Mouse (Mus musculus): ENCODE measurements around the gene Angpt4. TPM values are rescaled to one million over a fixed set of nuclear protein-coding genes. Genes with fewer than 3 reads are reported as not detected.

Angpt4 gene
- polyA plus RNA-seq, 1 experiment from 2014 or later: 0.14 TPM

DNA sequence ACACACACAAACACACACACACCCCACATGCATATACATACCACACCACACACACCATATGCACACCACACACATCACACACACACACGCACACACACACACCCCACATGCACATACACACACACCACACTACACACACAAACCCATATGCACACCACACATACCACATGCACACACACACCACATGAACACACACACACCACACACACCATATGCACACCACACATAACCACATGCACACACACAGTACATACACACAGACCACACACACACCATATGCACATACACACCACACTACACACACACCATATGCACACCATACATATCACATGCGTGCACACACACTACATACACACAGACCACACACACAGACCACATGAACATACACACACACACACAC is 36.6 kb downstream of the Angpt4 start:
- H3K4me1 ChIP-seq: no peaks in the 10 kb centered on the region

GRCm38 (mm10) chr2:151948311-151948710 is 37.3 kb downstream of the Angpt4 start:
- Histone ChIP-seq H3K9me3 (replicated peaks) (no peaks in the 10 kb centered on the region), H3K4me1 (no peaks in the 10 kb centered on the region), H3K36me3 (no peaks in the 10 kb centered on the region), H3K27ac (no peak overlapping the region), H3K4me2 (replicated peaks) (no peak overlapping the region), H3K4me3 (no peak overlapping the region), H3K9ac (no peak overlapping the region), H3K27me3 (0 out of 2 replicates have a peak, but pooled peaks cover 3% of the 10 kb centered on the region)
- no peak for ATAC-seq (ENCODE audit: low FRiP score)
- 83% methylated on average over 7 of the region's 7 CpGs for WGBS

More for the DNA sequence above, 36.6 kb downstream of the Angpt4 start:
- no peak for ATAC-seq (ENCODE audit: low FRiP score)
- no peak overlapping the region; the same call in 1 of the 2 replicates for H3K9ac ChIP-seq
- no peak overlapping the region for H3K27ac ChIP-seq
- no peak overlapping the region for H3K4me2 ChIP-seq (replicated peaks)
- 91% methylated on average over 2 of the region's 2 CpGs for WGBS
- 0 out of 2 replicates have a peak, but pooled peaks cover 3% of the 10 kb centered on the region for H3K27me3 ChIP-seq
- H3K9me3 ChIP-seq (replicated peaks): no peaks in the 10 kb centered on the region
- no peak overlapping the region for H3K4me3 ChIP-seq
- H3K36me3 ChIP-seq: no peaks in the 10 kb centered on the region

DNA sequence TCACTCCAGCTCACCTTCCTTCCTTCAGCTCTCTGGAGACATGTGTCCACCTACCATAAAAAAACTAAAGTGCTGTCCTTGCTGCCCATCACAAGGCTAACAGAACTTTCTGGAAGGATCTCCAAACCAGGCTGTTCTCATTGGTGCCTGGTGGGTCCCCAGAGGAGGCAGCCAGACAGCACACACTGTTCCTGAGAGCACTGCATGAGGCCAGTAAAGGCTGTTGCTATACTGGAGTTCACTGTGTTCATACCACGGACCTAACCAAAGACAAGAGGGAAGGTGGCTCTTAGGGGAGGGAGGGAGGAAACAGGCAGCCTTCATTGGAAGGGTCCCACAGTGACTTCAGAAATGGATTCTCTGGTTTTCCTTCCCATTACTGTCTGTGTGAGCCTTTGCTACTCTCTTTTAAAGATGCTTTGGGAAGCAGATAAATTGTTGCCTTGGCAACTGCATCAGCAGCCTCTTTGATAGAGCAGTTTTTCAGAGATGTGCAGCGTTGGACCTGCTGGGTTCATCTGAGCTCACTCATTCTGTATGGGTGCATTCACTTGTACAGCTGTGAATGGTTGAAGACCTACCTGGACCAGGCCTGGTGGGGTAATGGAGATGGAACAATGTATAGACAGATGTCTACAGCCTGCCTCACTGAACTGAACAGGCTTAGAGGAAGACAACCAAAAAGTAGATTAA is 38.2 kb downstream of the Angpt4 start:
- Histone ChIP-seq H3K36me3 (no peaks in the 10 kb centered on the region), H3K27me3 (0 out of 2 replicates have a peak, but pooled peaks cover 3% of the 10 kb centered on the region), H3K4me3 (no peak overlapping the region), H3K4me1 (no peaks in the 10 kb centered on the region), H3K4me2 (replicated peaks) (no peak overlapping the region), H3K9ac (no peak overlapping the region), H3K27ac (no peak overlapping the region), H3K9me3 (replicated peaks) (no peaks in the 10 kb centered on the region)
- ATAC-seq (ENCODE audit: low FRiP score): no peak
- WGBS: 62% methylated on average over 2 of the region's 2 CpGs

- Histone ChIP-seq H3K4me1 (no peaks in the 10 kb centered on the region), H3K27me3 (no peaks in the 10 kb centered on the region), H3K4me3 (no peak overlapping the region), H3K36me3 (no peaks in the 10 kb centered on the region), H3K9me3 (replicated peaks) (no peaks in the 10 kb centered on the region), H3K27ac (no peak overlapping the region), H3K9ac (no peak overlapping the region), H3K4me2 (replicated peaks) (no peak overlapping the region)
- ATAC-seq (ENCODE audit: low FRiP score): no peak
- 86% methylated on average over 8 of the region's 8 CpGs for WGBS
These were observed 42.7 kb downstream of the Angpt4 start for GRCm38 (mm10) chr2:151953665-151954064.

- 75% methylated on average over 4 of the region's 4 CpGs for WGBS
These were observed 45.6 kb downstream of the Angpt4 start for GRCm38 (mm10) chr2:151956500-151957137.

DNA sequence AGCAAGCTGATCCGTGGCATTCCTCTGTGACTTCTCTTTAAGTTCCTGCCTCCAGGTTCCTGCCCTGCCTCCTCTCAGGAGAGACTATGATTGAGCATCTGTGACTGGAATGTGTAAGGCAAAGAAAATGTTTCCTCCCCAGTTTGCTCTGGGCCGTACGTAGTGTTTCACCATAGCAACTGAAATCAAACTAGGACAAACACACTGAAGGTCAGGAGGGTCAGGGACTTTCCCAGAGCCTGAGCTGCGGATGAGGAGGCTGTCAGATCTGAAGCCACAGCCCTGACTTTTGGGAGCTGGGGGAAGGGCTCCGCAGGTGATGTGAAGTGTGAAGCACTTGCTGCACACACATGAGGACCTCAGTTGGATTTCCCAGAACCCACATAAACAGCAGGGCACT is 48.3 kb downstream of the Angpt4 start:
- peaks cover 34% of the 10 kb centered on the region for H3K4me1 ChIP-seq
- no peak for ATAC-seq (ENCODE audit: low FRiP score)
- no peak overlapping the region for H3K4me3 ChIP-seq
- 25% methylated on average over 5 of the region's 5 CpGs for WGBS
- no peaks in the 10 kb centered on the region for H3K9me3 ChIP-seq (replicated peaks)
- H3K27me3 ChIP-seq: no peaks in the 10 kb centered on the region
- H3K27ac ChIP-seq: no peak overlapping the region
- no peak overlapping the region for H3K9ac ChIP-seq
- no peaks in the 10 kb centered on the region for H3K36me3 ChIP-seq
- no peak overlapping the region for H3K4me2 ChIP-seq (replicated peaks)

More at GRCm38 (mm10) chr2:151956500-151957137, 45.6 kb downstream of the Angpt4 start:
- Histone ChIP-seq H3K9me3 (replicated peaks) (no peaks in the 10 kb centered on the region), H3K27ac (no peak overlapping the region), H3K9ac (peak overlapping the region; percentile 2; the same call in 1 of the 2 replicates), H3K4me1 (peaks cover 14% of the 10 kb centered on the region), H3K27me3 (no peaks in the 10 kb centered on the region), H3K36me3 (no peaks in the 10 kb centered on the region), H3K4me3 (no peak overlapping the region), H3K4me2 (replicated peaks) (no peak overlapping the region)
- no peak for ATAC-seq (ENCODE audit: low FRiP score)

- Histone ChIP-seq H3K36me3 (no peaks in the 10 kb centered on the region), H3K4me1 (peaks cover 45% of the 10 kb centered on the region), H3K9me3 (replicated peaks) (no peaks in the 10 kb centered on the region), H3K4me3 (no peak overlapping the region), H3K9ac (no peak overlapping the region), H3K27ac (no peak overlapping the region), H3K27me3 (no peaks in the 10 kb centered on the region), H3K4me2 (replicated peaks) (no peak overlapping the region)
- 0 out of 2 replicates have a peak, but pooled peaks have one; percentile 7 for ATAC-seq (ENCODE audit: low FRiP score)
- WGBS: 28% methylated on average over 9 of the region's 9 CpGs
These were observed 50.5 kb downstream of the Angpt4 start for GRCm38 (mm10) chr2:151961284-151962196.

- 56% methylated on average over 10 of the region's 10 CpGs for WGBS
- Histone ChIP-seq H3K4me3 (no peak overlapping the region), H3K27ac (peak overlapping the region; percentile 35), H3K27me3 (no peaks in the 10 kb centered on the region), H3K9me3 (replicated peaks) (no peaks in the 10 kb centered on the region), H3K36me3 (no peaks in the 10 kb centered on the region), H3K4me2 (replicated peaks) (no peak overlapping the region), H3K9ac (no peak overlapping the region), H3K4me1 (peaks cover 52% of the 10 kb centered on the region)
- ATAC-seq (ENCODE audit: low FRiP score): no peak
These were observed 51.5 kb downstream of the Angpt4 start for GRCm38 (mm10) chr2:151962474-151962873.

- 87% methylated on average over 5 of the region's 5 CpGs for WGBS
- no peak overlapping the region for H3K4me3 ChIP-seq
- H3K4me1 ChIP-seq: peaks cover 61% of the 10 kb centered on the region
- H3K27me3 ChIP-seq: no peaks in the 10 kb centered on the region
- no peak overlapping the region for H3K4me2 ChIP-seq (replicated peaks)
- no peak overlapping the region for H3K9ac ChIP-seq
- ATAC-seq (ENCODE audit: low FRiP score): no peak
- no peaks in the 10 kb centered on the region for H3K9me3 ChIP-seq (replicated peaks)
- no peak overlapping the region for H3K27ac ChIP-seq
- no peaks in the 10 kb centered on the region for H3K36me3 ChIP-seq
These were observed 52.3 kb downstream of the Angpt4 start for GRCm38 (mm10) chr2:151963319-151963718.

GRCm38 (mm10) chr2:151964052-151964451 is 53.0 kb downstream of the Angpt4 start:
- no peaks in the 10 kb centered on the region for H3K36me3 ChIP-seq
- no peaks in the 10 kb centered on the region for H3K9me3 ChIP-seq (replicated peaks)
- ATAC-seq (ENCODE audit: low FRiP score): no peak
- H3K9ac ChIP-seq: no peak overlapping the region
- no peak overlapping the region for H3K4me3 ChIP-seq
- no peaks in the 10 kb centered on the region for H3K27me3 ChIP-seq
- peak overlapping the region; percentile 40; the same call in 1 of the 2 replicates for H3K27ac ChIP-seq
- peaks cover 66% of the 10 kb centered on the region for H3K4me1 ChIP-seq
- H3K4me2 ChIP-seq (replicated peaks): no peak overlapping the region
- WGBS: 5% methylated on average over 9 of the region's 9 CpGs

DNA sequence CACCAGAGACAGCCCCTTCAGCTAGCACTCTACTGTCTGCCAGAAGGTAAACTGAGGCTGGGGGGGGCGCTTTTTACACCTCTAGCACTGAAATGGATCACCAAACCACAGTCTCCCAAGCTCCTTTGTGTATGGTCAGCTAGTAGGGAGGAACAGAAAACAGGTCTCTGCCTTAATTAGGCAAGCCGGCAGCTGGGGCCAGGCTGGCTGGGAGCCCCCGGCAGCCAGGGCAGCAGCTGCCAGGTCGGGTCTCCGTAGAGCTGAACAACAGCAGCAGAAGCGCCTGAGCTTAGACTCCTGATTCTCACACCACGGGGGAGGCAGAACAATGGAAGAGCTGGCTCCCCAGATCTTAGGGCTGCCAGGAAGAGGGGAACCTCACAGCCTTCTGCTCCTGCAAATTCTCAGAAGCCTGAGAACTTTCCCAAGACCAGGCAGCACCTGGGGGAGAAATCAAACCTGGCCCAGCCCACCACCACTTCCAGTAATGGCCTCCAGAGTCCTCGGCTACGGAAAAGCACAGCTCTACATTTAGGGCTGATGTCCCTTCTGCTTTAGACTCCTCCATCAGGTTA is 56.3 kb downstream of the Angpt4 start:
- WGBS: 16% methylated on average over 9 of the region's 9 CpGs
- Histone ChIP-seq H3K27ac (peak overlapping the region; percentile 82), H3K4me1 (peaks cover 80% of the 10 kb centered on the region), H3K4me2 (replicated peaks) (peak overlapping the region; percentile 68), H3K4me3 (peak overlapping the region; percentile 5; the same call in 1 of the 2 replicates), H3K9ac (no peak overlapping the region; the same call in 1 of the 2 replicates), H3K36me3 (0 out of 2 replicates have a peak, but pooled peaks cover 6% of the 10 kb centered on the region), H3K27me3 (no peaks in the 10 kb centered on the region), H3K9me3 (replicated peaks) (no peaks in the 10 kb centered on the region)
- ATAC-seq (ENCODE audit: low FRiP score): peak; percentile 30
